15 mouse cellular contexts compared by ENCODE assay signal in genomic region chr4:109220441-109220940, GRCm38 (mm10). TPM values are rescaled to one million over a fixed set of nuclear protein-coding genes. Genes with fewer than 3 reads are reported as not detected.
"Had no signal": no experiment of that assay in that cellular context is flagged by ENCODE, and none has a peak within 500 bp of the region (broad histone marks: within the 10 kb centered on the region; RNA-seq: fewer than 3 reads in every experiment).

No protein-coding gene starts in this region.

- H3K27me3 ChIP-seq: limb, embryonic 12.5 days; midbrain, embryonic 13.5 days; neural tube, embryonic 15.5 days had no signal

- H3K36me3 ChIP-seq: limb, embryonic 12.5 days; midbrain, embryonic 13.5 days; neural tube, embryonic 15.5 days had no signal

- H3K9ac ChIP-seq: limb, embryonic 12.5 days; liver, embryonic 14.5 days; midbrain, embryonic 13.5 days; neural tube, embryonic 15.5 days had no signal

- H3K4me1 ChIP-seq: limb, embryonic 12.5 days had no signal

- H3K27ac ChIP-seq: layer of hippocampus, adult 2 months; limb, embryonic 12.5 days; liver, embryonic 14.5 days; midbrain, embryonic 13.5 days; neural tube, embryonic 15.5 days had no signal

- H3K4me3 ChIP-seq: layer of hippocampus, adult 2 months; limb, embryonic 12.5 days; midbrain, embryonic 13.5 days; myocyte; neural tube, embryonic 15.5 days had no signal

- H3K9me3 ChIP-seq: limb, embryonic 12.5 days; midbrain, embryonic 13.5 days; neural tube, embryonic 15.5 days had no signal

- DNase-seq: kidney, adult 8-10 months; kidney, postnatal 10 days; kidney, postnatal 4 days; lung, adult 18-20 months; right cerebral cortex, adult 18-20 months; right cerebral cortex, postnatal 25 days; thymus, postnatal 36 days had no signal

- ATAC-seq: midbrain, embryonic 13.5 days had no signal

- H3K4me2 ChIP-seq: limb, embryonic 12.5 days; midbrain, embryonic 13.5 days; neural tube, embryonic 15.5 days had no signal

RNA-seq across cellular contexts. Expression of gene Calr4, which starts 13.8 kb away (rescaled TPM):
- total RNA-seq: liver, adult 2 months had no signal
- polyA plus RNA-seq: limb, embryonic 12.5 days; liver, adult 2 months; small intestine, adult 2 months had no signal
